Mouse (Mus musculus) CH12F3 (cell line): ENCODE results near the gene Btg1.

ENCODE experiments used
- in situ Hi-C: fragments of 300-500 bp; cut with MboI; formaldehyde crosslinking; loops from 2 replicates; pipeline ENCODE4 v1.14.3; 2020; ENCODE audit warnings: low sequenced_read_pairs

Btg1 gene

GRCm38 (mm10) chr10:96609356-96610345 is 7.2 kb upstream of the Btg1 start:
- in situ Hi-C loops, result loop anchor here (10.0 to 25.0 kb wide), 3 partner anchors 247 to 703 kb away; no protein-coding TSS in a partner anchor

GRCm38 (mm10) chr10:96616001-96616708 is 651 bp upstream of the Btg1 start:
- in situ Hi-C loops, result loop anchor here (10.0 to 25.0 kb wide), 3 partner anchors 254 to 696 kb away; no protein-coding TSS in a partner anchor

- in situ Hi-C loops, result loop anchor here (10.0 to 25.0 kb wide), 3 partner anchors 255 to 695 kb away; no protein-coding TSS in a partner anchor
Observed at GRCm38 (mm10) chr10:96617221-96617950, 580 bp downstream of the Btg1 start.

- in situ Hi-C loops, result loop anchor here (10.0 to 25.0 kb wide), 3 partner anchors 256 to 694 kb away; no protein-coding TSS in a partner anchor
Observed at GRCm38 (mm10) chr10:96617951-96618575, 1.3 kb downstream of the Btg1 start.

GRCm38 (mm10) chr10:96619951-96620889 is 3.4 kb downstream of the Btg1 start:
- in situ Hi-C loops, result loop anchor here (10.0 to 25.0 kb wide), 3 partner anchors 258 to 692 kb away; no protein-coding TSS in a partner anchor

- in situ Hi-C loops, result loop anchor here (25.0 kb wide), 2 partner anchors 259 to 691 kb away; no protein-coding TSS in a partner anchor
Observed at GRCm38 (mm10) chr10:96620890-96621271, 4.1 kb downstream of the Btg1 start.

- in situ Hi-C loops, result loop anchor here (25.0 kb wide), 2 partner anchors 259 to 691 kb away; no protein-coding TSS in a partner anchor
Observed at GRCm38 (mm10) chr10:96621361-96621945, 4.6 kb downstream of the Btg1 start.

GRCm38 (mm10) chr10:96621980-96622645 is 5.3 kb downstream of the Btg1 start:
- in situ Hi-C loops, result loop anchor here (25.0 kb wide), 2 partner anchors 260 to 690 kb away; no protein-coding TSS in a partner anchor

GRCm38 (mm10) chr10:96622761-96623632 is 6.2 kb downstream of the Btg1 start:
- in situ Hi-C loops, result loop anchor here (25.0 kb wide), 2 partner anchors 261 to 689 kb away; no protein-coding TSS in a partner anchor

GRCm38 (mm10) chr10:96623633-96624195 is 6.9 kb downstream of the Btg1 start:
- in situ Hi-C loops, result loop anchor here (25.0 kb wide), 2 partner anchors 261 to 689 kb away; no protein-coding TSS in a partner anchor

- in situ Hi-C loops, result loop anchor here (25.0 kb wide), 2 partner anchors 262 to 688 kb away; no protein-coding TSS in a partner anchor
Observed at GRCm38 (mm10) chr10:96624406-96624805, 7.6 kb downstream of the Btg1 start.

GRCm38 (mm10) chr10:96625061-96625460 is 8.3 kb downstream of the Btg1 start:
- in situ Hi-C loops, result no loop called here

GRCm38 (mm10) chr10:96625682-96626081 is 8.9 kb downstream of the Btg1 start:
- in situ Hi-C loops, result no loop called here

- in situ Hi-C loops, result no loop called here
Observed at GRCm38 (mm10) chr10:96626120-96626750, 9.4 kb downstream of the Btg1 start.

GRCm38 (mm10) chr10:96627332-96627731 is 10.5 kb downstream of the Btg1 start:
- in situ Hi-C loops, result no loop called here
